Mouse (Mus musculus) liver, postnatal 0 days (tissue): Measurements from ENCODE around the gene Thap8.

Source experiments
- CTCF ChIP-seq: sonication (generic); IDR thresholded peaks from 2 replicates; pipeline ENCODE4 v1.5.1; 2016; ENCODE audit warnings: antibody characterized with exemption, low read depth
- EP300 ChIP-seq: IDR thresholded peaks from 2 replicates; pipeline ENCODE4 v1.6.1; 2016; ENCODE audit warnings: antibody characterized with exemption, low read depth, mild to moderate bottlenecking

DNA sequence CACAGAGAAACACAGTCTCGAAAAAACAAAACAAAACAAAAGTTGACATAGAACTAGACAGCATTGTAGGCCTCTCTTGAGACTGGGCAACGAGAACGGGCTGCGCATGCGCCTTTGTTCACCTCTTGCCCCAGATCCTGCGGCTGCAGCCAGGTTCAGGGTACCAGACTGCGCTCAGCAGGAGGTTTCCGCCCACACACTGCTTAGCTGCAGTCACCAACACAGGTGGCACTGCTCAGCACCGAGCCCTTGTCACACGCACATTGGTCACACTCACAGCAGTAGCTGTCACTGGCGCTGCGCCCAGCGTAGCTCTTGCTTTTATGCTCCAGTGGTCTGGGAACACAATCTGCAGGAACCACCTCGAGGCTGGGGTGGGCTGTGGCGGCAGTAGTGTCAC is 47.2 kb downstream of the Thap8 start:
- no peak for TF ChIP-seq EP300
- no peak for TF ChIP-seq CTCF
